Mouse (Mus musculus): ENCODE data around the gene Xpc. TPM values are rescaled to one million over a fixed set of nuclear protein-coding genes. Genes with fewer than 3 reads are reported as not detected.

Xpc gene
- polyA plus RNA-seq, 1 experiment from 2014 or later: 30.3 TPM

GRCm38 (mm10) chr6:91530673-91531072 lies 15.0 kb upstream of the Xpc start:
- peaks cover 19% of the 10 kb centered on the region for H3K4me1 ChIP-seq (ENCODE audit: insufficient read depth, low read length)
- no peak overlapping the region for H3K9ac ChIP-seq (replicated peaks; ENCODE audit: low read length)
- H3K27ac ChIP-seq (ENCODE audit: low read length): no peak overlapping the region
- no peak overlapping the region for H3K4me3 ChIP-seq (ENCODE audit: low read length)
- no peak for ATAC-seq (ENCODE audit: low FRiP score, low TSS enrichment)
- no peaks in the 10 kb centered on the region for H3K9me3 ChIP-seq (ENCODE audit: low read length)
- WGBS: 90% methylated on average over 8 of the region's 8 CpGs
- H3K36me3 ChIP-seq (ENCODE audit: insufficient read depth, low read length): no peaks in the 10 kb centered on the region
- no peaks in the 10 kb centered on the region for H3K27me3 ChIP-seq (ENCODE audit: insufficient read depth, low read length)
- H3K4me2 ChIP-seq (replicated peaks; ENCODE audit: low read depth, low read length): no peak overlapping the region

- Histone ChIP-seq H3K4me3 (ENCODE audit: low read length) (no peak overlapping the region), H3K9ac (replicated peaks; ENCODE audit: low read length) (no peak overlapping the region), H3K9me3 (ENCODE audit: low read length) (no peaks in the 10 kb centered on the region), H3K27me3 (ENCODE audit: insufficient read depth, low read length) (no peaks in the 10 kb centered on the region), H3K36me3 (ENCODE audit: insufficient read depth, low read length) (peaks cover 12% of the 10 kb centered on the region; the same call in 1 of the 2 replicates), H3K4me2 (replicated peaks; ENCODE audit: low read depth, low read length) (no peak overlapping the region), H3K4me1 (ENCODE audit: insufficient read depth, low read length) (peaks cover 10% of the 10 kb centered on the region), H3K27ac (ENCODE audit: low read length) (no peak overlapping the region)
- ATAC-seq (ENCODE audit: low FRiP score, low TSS enrichment): no peak
- 83% methylated on average over 7 of the region's 7 CpGs for WGBS
Measured at GRCm38 (mm10) chr6:91528265-91528664, 12.6 kb upstream of the Xpc start.

GRCm38 (mm10) chr6:91527227-91527860 lies 11.7 kb upstream of the Xpc start:
- WGBS: 47% methylated on average over 5 of the region's 5 CpGs
- Histone ChIP-seq H3K4me3 (ENCODE audit: low read length) (no peak overlapping the region), H3K27me3 (ENCODE audit: insufficient read depth, low read length) (no peaks in the 10 kb centered on the region), H3K9me3 (ENCODE audit: low read length) (no peaks in the 10 kb centered on the region), H3K4me2 (replicated peaks; ENCODE audit: low read depth, low read length) (no peak overlapping the region), H3K36me3 (ENCODE audit: insufficient read depth, low read length) (peaks cover 21% of the 10 kb centered on the region; the same call in 1 of the 2 replicates), H3K9ac (replicated peaks; ENCODE audit: low read length) (no peak overlapping the region), H3K4me1 (ENCODE audit: insufficient read depth, low read length) (peaks cover 2% of the 10 kb centered on the region; the same call in 1 of the 2 replicates), H3K27ac (ENCODE audit: low read length) (no peak overlapping the region)
- ATAC-seq (ENCODE audit: low FRiP score, low TSS enrichment): no peak

GRCm38 (mm10) chr6:91525544-91525943 lies 9.9 kb upstream of the Xpc start:
- Histone ChIP-seq H3K27ac (ENCODE audit: low read length) (no peak overlapping the region), H3K27me3 (ENCODE audit: insufficient read depth, low read length) (no peaks in the 10 kb centered on the region), H3K4me1 (ENCODE audit: insufficient read depth, low read length) (no peaks in the 10 kb centered on the region), H3K9me3 (ENCODE audit: low read length) (no peaks in the 10 kb centered on the region), H3K36me3 (ENCODE audit: insufficient read depth, low read length) (peaks cover 39% of the 10 kb centered on the region), H3K4me3 (ENCODE audit: low read length) (no peak overlapping the region), H3K4me2 (replicated peaks; ENCODE audit: low read depth, low read length) (no peak overlapping the region), H3K9ac (replicated peaks; ENCODE audit: low read length) (no peak overlapping the region)
- 73% methylated on average over 4 of the region's 4 CpGs for WGBS
- no peak for ATAC-seq (ENCODE audit: low FRiP score, low TSS enrichment)

DNA sequence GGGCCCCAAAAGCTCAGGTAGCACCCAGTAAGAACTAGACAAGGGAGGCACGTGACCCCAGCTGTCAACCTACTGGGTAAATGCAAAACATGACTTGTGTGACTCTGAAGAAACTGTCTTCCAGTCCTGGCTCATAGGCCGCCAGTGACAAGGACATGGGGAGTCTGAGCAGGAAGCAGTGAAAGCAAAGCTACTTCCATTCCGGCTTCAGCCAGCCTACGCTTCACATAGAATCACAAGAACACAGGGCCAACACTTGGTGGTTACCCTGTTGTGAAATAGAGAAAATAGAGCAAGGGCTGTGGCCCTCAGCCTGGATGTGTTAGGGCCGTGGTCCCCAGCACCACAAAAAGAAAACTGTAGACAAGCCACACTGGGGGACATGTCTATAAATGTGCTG lies 7.1 kb upstream of the Xpc start:
- Histone ChIP-seq H3K4me3 (ENCODE audit: low read length) (no peak overlapping the region), H3K4me1 (ENCODE audit: insufficient read depth, low read length) (no peaks in the 10 kb centered on the region), H3K4me2 (replicated peaks; ENCODE audit: low read depth, low read length) (no peak overlapping the region), H3K27ac (ENCODE audit: low read length) (no peak overlapping the region), H3K9ac (replicated peaks; ENCODE audit: low read length) (no peak overlapping the region), H3K9me3 (ENCODE audit: low read length) (no peaks in the 10 kb centered on the region), H3K27me3 (ENCODE audit: insufficient read depth, low read length) (no peaks in the 10 kb centered on the region), H3K36me3 (ENCODE audit: insufficient read depth, low read length) (peaks cover 64% of the 10 kb centered on the region)
- WGBS: 90% methylated on average over 5 of the region's 5 CpGs
- no peak for ATAC-seq (ENCODE audit: low FRiP score, low TSS enrichment)

DNA sequence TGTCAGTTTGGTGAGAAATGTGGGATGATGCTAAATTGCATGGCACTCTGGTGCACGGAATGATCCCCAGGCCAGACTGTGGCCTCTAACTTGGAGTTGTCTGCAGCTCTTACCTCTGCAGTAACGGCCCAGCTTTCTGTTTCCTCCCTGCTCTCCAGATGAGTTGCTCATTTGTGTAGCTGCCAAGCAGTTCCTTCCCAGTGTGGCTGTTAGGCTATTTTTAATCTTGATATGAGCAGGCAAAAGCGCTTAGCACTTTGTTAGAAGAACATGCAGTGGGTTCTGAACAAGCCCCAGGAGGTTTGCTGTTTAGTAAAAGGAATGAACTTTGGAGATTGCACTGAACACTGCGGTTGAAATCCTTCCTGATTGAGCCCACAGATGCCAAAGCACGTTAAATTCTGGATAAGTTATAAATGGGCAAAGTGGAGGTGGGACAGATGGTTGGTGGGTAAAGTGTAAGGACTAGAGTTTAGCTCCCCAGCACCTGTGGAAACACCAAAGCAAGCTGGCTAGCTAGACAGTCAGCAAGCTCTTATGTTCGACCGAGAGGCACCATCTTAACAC lies 2.8 kb upstream of the Xpc start:
- Histone ChIP-seq H3K4me2 (replicated peaks; ENCODE audit: low read depth, low read length) (no peak overlapping the region), H3K4me3 (ENCODE audit: low read length) (no peak overlapping the region), H3K27me3 (ENCODE audit: insufficient read depth, low read length) (no peaks in the 10 kb centered on the region), H3K9me3 (ENCODE audit: low read length) (no peaks in the 10 kb centered on the region), H3K9ac (replicated peaks; ENCODE audit: low read length) (no peak overlapping the region), H3K4me1 (ENCODE audit: insufficient read depth, low read length) (peaks cover 27% of the 10 kb centered on the region), H3K27ac (ENCODE audit: low read length) (no peak overlapping the region), H3K36me3 (ENCODE audit: insufficient read depth, low read length) (peaks cover 59% of the 10 kb centered on the region)
- ATAC-seq (ENCODE audit: low FRiP score, low TSS enrichment): no peak
- 90% methylated on average over 7 of the region's 7 CpGs for WGBS

DNA sequence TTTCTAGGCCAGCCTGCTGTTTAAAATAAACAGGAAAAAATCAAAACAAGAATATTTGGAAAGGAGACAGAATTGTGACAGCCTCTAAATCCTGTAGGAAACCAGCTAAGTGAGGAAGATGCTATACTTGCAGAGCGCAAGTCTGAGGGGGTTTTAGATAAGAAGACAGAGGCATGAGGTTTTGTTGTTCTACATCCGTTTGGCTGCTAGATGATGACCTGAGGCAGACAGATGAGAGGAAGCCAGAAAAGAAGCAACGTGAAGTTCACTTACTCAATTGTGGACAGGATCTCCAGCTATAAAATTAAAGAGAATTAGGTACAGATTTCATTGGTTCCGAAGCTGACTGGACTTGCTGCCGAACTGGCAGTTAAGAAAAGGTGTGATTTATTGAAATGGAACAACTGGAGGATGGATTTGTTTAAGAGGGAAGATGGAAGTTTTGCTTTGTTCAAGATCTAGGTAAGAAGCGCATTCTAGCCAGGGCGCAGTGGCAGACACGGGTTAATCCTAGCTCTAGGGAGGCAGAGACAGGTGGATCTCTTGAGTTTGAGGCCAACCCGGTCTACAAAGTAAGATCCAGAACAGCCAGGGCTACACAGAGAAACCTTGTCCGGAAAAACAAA lies 838 bp downstream of the Xpc start:
- Histone ChIP-seq H3K4me1 (ENCODE audit: insufficient read depth, low read length) (peaks cover 28% of the 10 kb centered on the region), H3K9ac (replicated peaks; ENCODE audit: low read length) (peak overlapping the region; percentile 77), H3K36me3 (ENCODE audit: insufficient read depth, low read length) (peaks cover 23% of the 10 kb centered on the region), H3K27me3 (ENCODE audit: insufficient read depth, low read length) (no peaks in the 10 kb centered on the region), H3K9me3 (ENCODE audit: low read length) (no peaks in the 10 kb centered on the region), H3K4me2 (replicated peaks; ENCODE audit: low read depth, low read length) (peak overlapping the region; percentile 76), H3K4me3 (ENCODE audit: low read length) (peak overlapping the region; percentile 66), H3K27ac (ENCODE audit: low read length) (peak overlapping the region; percentile 80)
- no peak; the same call in 1 of the 2 replicates for ATAC-seq (ENCODE audit: low FRiP score, low TSS enrichment)
- WGBS: 21% methylated on average over 10 of the region's 10 CpGs

DNA sequence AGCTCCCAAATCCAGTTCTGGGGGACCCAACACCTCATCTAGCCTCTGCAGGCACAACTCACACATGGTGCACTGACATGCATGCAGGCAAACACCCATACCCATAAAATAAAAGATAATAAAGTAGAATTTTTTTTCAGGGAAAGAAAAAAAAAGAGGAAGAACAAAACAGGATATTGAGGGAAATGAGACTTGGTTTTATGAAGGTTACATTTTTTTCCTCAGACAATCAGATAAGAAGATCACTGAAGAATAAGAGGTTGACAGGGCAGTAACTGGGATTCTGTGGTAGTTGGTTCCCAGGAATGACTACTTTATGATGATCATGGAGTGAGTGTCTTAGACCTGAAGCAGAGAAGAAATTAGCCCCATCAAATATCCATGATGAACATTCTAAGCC lies 1.6 kb downstream of the Xpc start:
- H3K4me2 ChIP-seq (replicated peaks; ENCODE audit: low read depth, low read length): peak overlapping the region; percentile 76; the same call in 1 of the 2 replicates
- H3K27me3 ChIP-seq (ENCODE audit: insufficient read depth, low read length): no peaks in the 10 kb centered on the region
- H3K9me3 ChIP-seq (ENCODE audit: low read length): no peaks in the 10 kb centered on the region
- no peak overlapping the region for H3K27ac ChIP-seq (ENCODE audit: low read length)
- peaks cover 28% of the 10 kb centered on the region for H3K4me1 ChIP-seq (ENCODE audit: insufficient read depth, low read length)
- H3K36me3 ChIP-seq (ENCODE audit: insufficient read depth, low read length): peaks cover 17% of the 10 kb centered on the region; the same call in 1 of the 2 replicates
- no peak overlapping the region for H3K9ac ChIP-seq (replicated peaks; ENCODE audit: low read length)
- no peak overlapping the region for H3K4me3 ChIP-seq (ENCODE audit: low read length)
- ATAC-seq (ENCODE audit: low FRiP score, low TSS enrichment): no peak

- WGBS: 66% methylated on average over 10 of the region's 10 CpGs
Measured at GRCm38 (mm10) chr6:91510211-91510610, 5.5 kb downstream of the Xpc start.

DNA sequence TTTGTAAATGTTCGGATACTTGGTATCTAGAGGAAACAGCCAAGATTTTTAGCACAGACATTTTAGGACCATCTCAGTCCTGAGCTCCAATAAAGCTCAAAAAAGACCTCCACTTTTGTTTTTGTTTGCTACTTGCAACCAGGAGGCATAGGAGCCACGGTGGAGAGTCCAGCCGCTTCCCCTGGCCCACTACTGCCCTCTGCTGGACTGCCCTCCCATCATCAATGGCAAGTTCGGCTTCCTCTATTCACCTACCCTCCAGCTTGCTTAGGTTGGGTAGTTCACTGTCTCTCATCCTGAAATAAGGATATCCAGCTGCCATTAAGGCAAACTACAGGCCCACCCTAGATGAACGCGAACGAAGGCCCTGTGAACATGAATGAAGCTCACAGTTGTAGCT lies 6.4 kb downstream of the Xpc start:
- Histone ChIP-seq H3K9ac (replicated peaks; ENCODE audit: low read length) (no peak overlapping the region), H3K36me3 (ENCODE audit: insufficient read depth, low read length) (peaks cover 38% of the 10 kb centered on the region), H3K4me1 (ENCODE audit: insufficient read depth, low read length) (peaks cover 10% of the 10 kb centered on the region), H3K4me2 (replicated peaks; ENCODE audit: low read depth, low read length) (no peak overlapping the region), H3K27me3 (ENCODE audit: insufficient read depth, low read length) (no peaks in the 10 kb centered on the region), H3K9me3 (ENCODE audit: low read length) (no peaks in the 10 kb centered on the region), H3K4me3 (ENCODE audit: low read length) (no peak overlapping the region), H3K27ac (ENCODE audit: low read length) (no peak overlapping the region)
- 43% methylated on average over 7 of the region's 7 CpGs for WGBS
- no peak for ATAC-seq (ENCODE audit: low FRiP score, low TSS enrichment)

More at GRCm38 (mm10) chr6:91510211-91510610, 5.5 kb downstream of the Xpc start:
- Histone ChIP-seq H3K27ac (ENCODE audit: low read length) (no peak overlapping the region), H3K27me3 (ENCODE audit: insufficient read depth, low read length) (no peaks in the 10 kb centered on the region), H3K36me3 (ENCODE audit: insufficient read depth, low read length) (peaks cover 30% of the 10 kb centered on the region), H3K9ac (replicated peaks; ENCODE audit: low read length) (no peak overlapping the region), H3K4me2 (replicated peaks; ENCODE audit: low read depth, low read length) (no peak overlapping the region), H3K9me3 (ENCODE audit: low read length) (no peaks in the 10 kb centered on the region), H3K4me1 (ENCODE audit: insufficient read depth, low read length) (peaks cover 18% of the 10 kb centered on the region), H3K4me3 (ENCODE audit: low read length) (no peak overlapping the region)
- ATAC-seq (ENCODE audit: low FRiP score, low TSS enrichment): no peak
